Mouse (Mus musculus): ENCODE results near the gene Cacna2d1.

GRCm38 (mm10) chr5:16418504-16418903, 484.0 kb downstream of the Cacna2d1 start:
- TF ChIP-seq CTCF (conservative IDR thresholded peaks at IDR 0.05; ENCODE audit: low read length) (no peak), POU5F1 (IDR thresholded peaks at IDR 0.05; ENCODE audit: borderline replicate concordance, low read length) (no peak)

All from E14TG2a.4 (cell line).